Mouse (Mus musculus) midbrain, embryonic 16.5 days (tissue): ENCODE data around the gene Hcls1. TPM values are rescaled to one million over a fixed set of nuclear protein-coding genes. Genes with fewer than 3 reads are reported as not detected.

ENCODE experiments used
- ATAC-seq: fragments of 200-750 bp; cut with Nextera tagmentation; 2 replicates; pipeline ENCODE4 v1.8.0; 2017; ENCODE audit warnings: moderate TSS enrichment
- H3K27ac ChIP-seq: fragments of 300-500 bp; sonication (generic); 2 replicates; pipeline ENCODE4 v1.5.1; 2014; ENCODE audit warnings: mild to moderate bottlenecking, low read length, mixed read lengths
- H3K27me3 ChIP-seq: fragments of 300-500 bp; sonication (generic); 2 replicates; pipeline ENCODE4 v1.6.1; 2014; ENCODE audit warnings: low read depth, low read length, mixed read lengths; ENCODE audit not compliant: control insufficient read depth, insufficient read depth
- H3K36me3 ChIP-seq: fragments of 300-500 bp; sonication (generic); 2 replicates; pipeline ENCODE4 v1.6.1; 2014; ENCODE audit warnings: mild to moderate bottlenecking, low read length, moderate library complexity, mixed read lengths; ENCODE audit not compliant: control insufficient read depth, insufficient read depth
- H3K4me1 ChIP-seq: fragments of 300-500 bp; sonication (generic); 2 replicates; pipeline ENCODE4 v1.6.1; 2014; ENCODE audit warnings: mild to moderate bottlenecking, low read length, mixed read lengths; ENCODE audit not compliant: control insufficient read depth, insufficient read depth
- H3K4me2 ChIP-seq: fragments of 300-500 bp; sonication (generic); 2 replicates; pipeline ENCODE4 v1.6.1; 2014; ENCODE audit warnings: mild to moderate bottlenecking, low read length, mixed read lengths
- H3K4me3 ChIP-seq: fragments of 300-500 bp; sonication (generic); 2 replicates; pipeline ENCODE4 v1.5.1; 2014; ENCODE audit warnings: low read depth, mild to moderate bottlenecking, low read length, moderate library complexity, mixed read lengths
- H3K9ac ChIP-seq: fragments of 300-500 bp; sonication (generic); 2 replicates; pipeline ENCODE4 v1.6.1; 2014; ENCODE audit warnings: low read depth, low read length, mixed read lengths
- H3K9me3 ChIP-seq: fragments of 300-500 bp; sonication (generic); replicated peaks from 2 replicates; pipeline ENCODE4 v1.6.1; 2014; ENCODE audit warnings: mild to moderate bottlenecking, low read length, mixed read lengths; ENCODE audit not compliant: control insufficient read depth, poor library complexity, severe bottlenecking
- WGBS: fragments of 180-500 bp; shearing (Covaris S2); extraction: QIAGEN DNeasy Blood & Tissue Kit; methylation state at CpG from one replicate; pipeline ENCODE4 v1.1.7; 2014; 5-methylcytosine and 5-hydroxymethylcytosine counted together
- polyA plus RNA-seq: library from polyadenylated mRNA; unstranded; fragments of >200 nt; fragmentation: Nextera tagmentation; extraction: Ambion mirVana; gene quantifications from 2 replicates; pipeline ENCODE4 v1.2.1, GENCODE M21; 2015

Hcls1 gene
- polyA plus RNA-seq, 1 experiment from 2014 or later, result 2.5 TPM

- no peak for ATAC-seq
- WGBS, result 94% methylated on average over 13 of the region's 13 CpGs
These were observed 22.5 kb upstream of the Hcls1 start for GRCm38 (mm10) chr16:36912311-36912710.

GRCm38 (mm10) chr16:36914195-36914594, 20.6 kb upstream of the Hcls1 start:
- ATAC-seq, result no peak
- no peak overlapping the region for H3K9ac ChIP-seq
- H3K9me3 ChIP-seq, result no peaks in the 10 kb centered on the region
- H3K27ac ChIP-seq, result no peak overlapping the region
- no peaks in the 10 kb centered on the region for H3K4me1 ChIP-seq
- H3K4me3 ChIP-seq, result no peak overlapping the region
- no peaks in the 10 kb centered on the region for H3K27me3 ChIP-seq
- no peak overlapping the region for H3K4me2 ChIP-seq
- 90% methylated on average over 5 of the region's 5 CpGs for WGBS
- peaks cover 53% of the 10 kb centered on the region for H3K36me3 ChIP-seq

More at GRCm38 (mm10) chr16:36912311-36912710, 22.5 kb upstream of the Hcls1 start:
- H3K4me3 ChIP-seq, result no peak overlapping the region
- no peak overlapping the region for H3K4me2 ChIP-seq
- H3K9me3 ChIP-seq, result no peaks in the 10 kb centered on the region
- no peaks in the 10 kb centered on the region for H3K27me3 ChIP-seq
- H3K36me3 ChIP-seq, result peaks cover 40% of the 10 kb centered on the region
- H3K9ac ChIP-seq, result no peak overlapping the region
- H3K27ac ChIP-seq, result no peak overlapping the region
- H3K4me1 ChIP-seq, result no peaks in the 10 kb centered on the region

- H3K36me3 ChIP-seq, result peaks cover 42% of the 10 kb centered on the region
- no peak overlapping the region for H3K4me2 ChIP-seq
These were observed 16.3 kb upstream of the Hcls1 start for GRCm38 (mm10) chr16:36918505-36918904.

GRCm38 (mm10) chr16:36920410-36920809, 14.4 kb upstream of the Hcls1 start:
- no peaks in the 10 kb centered on the region for H3K27me3 ChIP-seq
- no peak overlapping the region for H3K4me3 ChIP-seq
- H3K4me2 ChIP-seq, result no peak overlapping the region
- no peak overlapping the region for H3K27ac ChIP-seq
- ATAC-seq, result no peak
- H3K9me3 ChIP-seq, result no peaks in the 10 kb centered on the region
- H3K9ac ChIP-seq, result no peak overlapping the region
- H3K36me3 ChIP-seq, result peaks cover 30% of the 10 kb centered on the region
- no peaks in the 10 kb centered on the region for H3K4me1 ChIP-seq
- 81% methylated on average over 3 of the region's 3 CpGs for WGBS

More at GRCm38 (mm10) chr16:36918505-36918904, 16.3 kb upstream of the Hcls1 start:
- Histone ChIP-seq H3K27ac (no peak overlapping the region), H3K4me1 (no peaks in the 10 kb centered on the region), H3K9me3 (no peaks in the 10 kb centered on the region), H3K27me3 (no peaks in the 10 kb centered on the region), H3K4me3 (no peak overlapping the region), H3K9ac (no peak overlapping the region)
- 93% methylated on average over 10 of the region's 10 CpGs for WGBS
- no peak for ATAC-seq

- Histone ChIP-seq H3K27me3 (no peaks in the 10 kb centered on the region), H3K9ac (no peak overlapping the region), H3K4me2 (no peak overlapping the region), H3K4me1 (no peaks in the 10 kb centered on the region), H3K9me3 (no peaks in the 10 kb centered on the region), H3K4me3 (no peak overlapping the region), H3K36me3 (peaks cover 25% of the 10 kb centered on the region), H3K27ac (no peak overlapping the region)
- 94% methylated on average over 8 of the region's 8 CpGs for WGBS
- ATAC-seq, result no peak
These were observed 13.6 kb upstream of the Hcls1 start for GRCm38 (mm10) chr16:36921067-36921613.

- Histone ChIP-seq H3K4me1 (no peaks in the 10 kb centered on the region), H3K4me3 (no peak overlapping the region), H3K9me3 (no peaks in the 10 kb centered on the region), H3K4me2 (no peak overlapping the region), H3K27me3 (no peaks in the 10 kb centered on the region), H3K9ac (no peak overlapping the region), H3K27ac (no peak overlapping the region), H3K36me3 (peaks cover 25% of the 10 kb centered on the region)
- no peak for ATAC-seq
- WGBS, result 96% methylated on average over 6 of the region's 6 CpGs
These were observed 12.8 kb upstream of the Hcls1 start for GRCm38 (mm10) chr16:36921980-36922379.

- Histone ChIP-seq H3K9ac (no peak overlapping the region), H3K4me1 (no peaks in the 10 kb centered on the region), H3K4me3 (no peak overlapping the region), H3K36me3 (peaks cover 25% of the 10 kb centered on the region), H3K27ac (no peak overlapping the region), H3K4me2 (no peak overlapping the region), H3K27me3 (no peaks in the 10 kb centered on the region), H3K9me3 (no peaks in the 10 kb centered on the region)
- no peak for ATAC-seq
- WGBS, result 93% methylated on average over 8 of the region's 8 CpGs
These were observed 10.5 kb upstream of the Hcls1 start for GRCm38 (mm10) chr16:36924312-36924711.

- H3K27ac ChIP-seq, result no peak overlapping the region
- H3K36me3 ChIP-seq, result peaks cover 23% of the 10 kb centered on the region
- no peak overlapping the region for H3K9ac ChIP-seq
- no peak overlapping the region for H3K4me3 ChIP-seq
- no peak for ATAC-seq
- H3K4me1 ChIP-seq, result no peaks in the 10 kb centered on the region
- H3K4me2 ChIP-seq, result no peak overlapping the region
- H3K9me3 ChIP-seq, result no peaks in the 10 kb centered on the region
- 93% methylated on average over 6 of the region's 6 CpGs for WGBS
- no peaks in the 10 kb centered on the region for H3K27me3 ChIP-seq
These were observed 9.4 kb upstream of the Hcls1 start for GRCm38 (mm10) chr16:36925351-36925750.

GRCm38 (mm10) chr16:36925797-36926196, 9.0 kb upstream of the Hcls1 start:
- no peak overlapping the region for H3K4me2 ChIP-seq
- no peaks in the 10 kb centered on the region for H3K27me3 ChIP-seq
- H3K4me1 ChIP-seq, result no peaks in the 10 kb centered on the region
- H3K9ac ChIP-seq, result no peak overlapping the region
- no peak overlapping the region for H3K27ac ChIP-seq
- peaks cover 23% of the 10 kb centered on the region for H3K36me3 ChIP-seq
- WGBS, result 82% methylated on average over 6 of the region's 6 CpGs
- no peak overlapping the region for H3K4me3 ChIP-seq
- no peak for ATAC-seq
- H3K9me3 ChIP-seq, result no peaks in the 10 kb centered on the region
